Mouse (Mus musculus) embryo, embryonic 10.5 days (tissue): ENCODE measurements around the gene Mxd3.

Experiments
- DNase-seq: peaks from one replicate; pipeline ENCODE4 v3.0.0-alpha.2; 2015; ENCODE audit warnings: low spot score

The Mxd3 gene

GRCm38 (mm10) chr13:55332331-55332730 lies 2.7 kb upstream of the Mxd3 start:
- no peak for DNase-seq

GRCm38 (mm10) chr13:55330567-55331400 lies 1.2 kb upstream of the Mxd3 start:
- peak; percentile 16 for DNase-seq

GRCm38 (mm10) chr13:55329109-55329682 lies 427 bp downstream of the Mxd3 start:
- DNase-seq, result no peak

DNA sequence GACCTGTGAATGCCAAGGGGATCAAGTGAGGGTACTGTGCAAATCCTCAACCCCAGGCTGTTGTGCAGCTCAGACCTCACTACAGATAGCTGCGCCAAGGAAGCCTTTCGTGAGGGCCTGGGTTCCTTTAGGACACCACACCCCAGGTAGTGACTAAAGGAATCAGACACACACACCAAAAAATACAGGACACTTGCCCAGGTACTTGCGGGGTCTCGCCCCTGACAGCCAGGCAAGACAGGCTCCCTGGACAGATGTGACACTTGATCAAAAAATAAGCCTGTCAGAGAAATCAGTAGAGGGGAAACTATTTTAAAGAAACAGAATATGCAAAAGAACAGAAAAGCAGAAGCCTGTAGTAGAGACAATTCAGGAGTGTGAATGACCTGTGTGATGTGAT lies 982 bp downstream of the Mxd3 start:
- no peak for DNase-seq

- DNase-seq, result no peak
Observed at GRCm38 (mm10) chr13:55328171-55328570, 1.5 kb downstream of the Mxd3 start.

- DNase-seq, result peak; percentile 87
Observed at GRCm38 (mm10) chr13:55327633-55328032, 2.0 kb downstream of the Mxd3 start.

GRCm38 (mm10) chr13:55327169-55327568 lies 2.5 kb downstream of the Mxd3 start:
- DNase-seq, result no peak

DNA sequence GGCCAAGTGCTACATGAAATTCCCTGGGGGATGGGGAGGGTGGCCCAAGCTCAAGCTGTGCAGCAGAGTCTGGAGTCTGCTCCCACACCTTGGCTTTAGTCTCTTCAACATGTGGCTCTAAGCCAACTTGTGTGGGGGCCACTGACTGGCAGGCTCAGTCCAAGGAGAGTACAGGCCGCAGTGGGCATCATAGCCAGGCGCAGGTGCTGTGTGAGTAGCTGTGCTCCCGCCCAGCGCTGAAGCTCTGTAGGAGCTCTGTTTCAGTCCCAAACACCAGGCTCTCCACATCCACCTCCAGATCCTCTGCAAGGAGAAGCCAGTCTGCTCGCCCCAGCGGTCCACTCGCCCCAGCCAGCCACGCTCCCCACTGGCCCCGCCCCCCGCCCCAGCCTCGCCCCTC lies 4.0 kb downstream of the Mxd3 start:
- no peak for DNase-seq

GRCm38 (mm10) chr13:55322130-55322825 lies 7.3 kb downstream of the Mxd3 start:
- peak; percentile 78 for DNase-seq

DNA sequence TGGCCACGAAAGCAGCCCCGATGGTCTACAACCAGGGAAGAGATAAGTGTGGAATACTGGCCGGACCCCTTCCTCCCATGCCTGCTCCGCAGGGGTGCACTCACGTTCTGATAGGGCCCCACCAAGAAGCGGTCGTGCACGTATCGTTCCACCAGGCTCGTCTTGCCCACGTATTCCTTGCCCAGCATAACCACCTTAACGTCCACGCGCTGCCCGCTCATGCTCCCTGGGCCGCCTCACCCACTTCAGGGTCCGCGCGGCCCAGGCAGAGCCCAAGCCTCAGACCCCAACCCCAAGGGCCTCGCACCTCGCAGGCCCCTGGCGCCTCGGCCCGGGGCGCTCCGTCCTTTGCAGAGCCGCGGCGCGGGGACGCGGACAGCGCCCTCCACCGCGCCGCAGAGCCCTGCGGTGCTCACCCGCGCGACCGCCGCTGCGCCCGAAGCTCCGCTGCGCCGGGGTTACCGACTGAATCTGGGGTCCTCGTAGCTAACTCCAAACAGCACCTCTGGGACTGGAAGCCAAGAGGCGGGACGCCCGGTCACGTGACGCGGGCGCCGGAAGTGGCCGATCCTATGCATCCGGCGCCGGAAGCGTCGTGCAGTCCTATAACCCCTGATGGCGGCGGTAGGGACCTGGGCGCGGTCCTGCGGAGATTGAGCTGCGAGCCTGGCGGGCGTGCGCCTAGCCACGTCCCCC lies 8.0 kb downstream of the Mxd3 start, which contains the start of gene Rab24:
TSS of gene Rab24 (minus strand) at position 513 of the 696 bp plus-strand sequence.
- peak; percentile 95 for DNase-seq

- DNase-seq, result no peak
Observed at GRCm38 (mm10) chr13:55319931-55320533, 9.6 kb downstream of the Mxd3 start, which contains the start of gene Prelid1. TSS of gene Prelid1 (plus strand) at chr13:55320500.

DNA sequence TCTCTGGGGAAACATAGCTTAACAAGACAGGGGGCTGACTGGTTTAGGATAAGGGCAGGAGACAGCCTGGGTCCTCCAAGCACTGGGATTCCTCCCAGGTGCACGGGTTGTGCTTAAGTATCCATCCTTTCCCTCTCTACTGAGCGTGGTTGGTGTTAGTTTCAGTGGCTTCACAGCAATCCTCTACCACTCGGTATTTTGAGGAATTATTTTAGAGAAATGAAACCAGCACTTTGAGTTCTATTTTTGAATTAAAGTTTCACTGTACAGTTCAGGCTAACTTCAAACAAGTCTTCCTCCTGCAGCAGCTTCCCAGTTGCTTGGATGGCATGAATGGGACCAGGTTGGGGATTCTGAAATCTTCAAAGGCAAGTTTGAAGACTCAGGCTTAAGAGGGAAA lies 11.3 kb downstream of the Mxd3 start:
- DNase-seq, result no peak

- DNase-seq, result no peak
Observed at GRCm38 (mm10) chr13:55314891-55315412, 14.7 kb downstream of the Mxd3 start.

DNA sequence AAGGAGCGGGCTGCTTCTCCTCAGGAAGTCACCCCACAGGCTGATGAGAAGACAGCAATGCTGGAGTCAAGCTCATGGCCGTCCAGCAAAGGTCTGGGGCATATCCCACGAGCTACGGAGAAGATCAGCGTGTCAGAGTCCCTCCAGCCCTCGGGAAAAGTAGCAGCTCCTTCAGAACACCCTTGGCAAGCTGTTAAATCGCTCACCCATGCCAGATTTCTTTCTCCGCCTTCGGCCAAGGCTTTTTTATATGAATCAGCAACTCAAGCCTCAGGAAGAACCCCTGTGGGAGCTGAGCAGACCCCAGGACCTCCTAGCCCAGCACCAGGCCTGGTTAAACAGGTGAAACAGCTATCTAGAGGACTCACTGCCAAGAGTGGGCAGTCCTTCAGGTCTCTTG lies 16.6 kb downstream of the Mxd3 start:
- no peak for DNase-seq

DNA sequence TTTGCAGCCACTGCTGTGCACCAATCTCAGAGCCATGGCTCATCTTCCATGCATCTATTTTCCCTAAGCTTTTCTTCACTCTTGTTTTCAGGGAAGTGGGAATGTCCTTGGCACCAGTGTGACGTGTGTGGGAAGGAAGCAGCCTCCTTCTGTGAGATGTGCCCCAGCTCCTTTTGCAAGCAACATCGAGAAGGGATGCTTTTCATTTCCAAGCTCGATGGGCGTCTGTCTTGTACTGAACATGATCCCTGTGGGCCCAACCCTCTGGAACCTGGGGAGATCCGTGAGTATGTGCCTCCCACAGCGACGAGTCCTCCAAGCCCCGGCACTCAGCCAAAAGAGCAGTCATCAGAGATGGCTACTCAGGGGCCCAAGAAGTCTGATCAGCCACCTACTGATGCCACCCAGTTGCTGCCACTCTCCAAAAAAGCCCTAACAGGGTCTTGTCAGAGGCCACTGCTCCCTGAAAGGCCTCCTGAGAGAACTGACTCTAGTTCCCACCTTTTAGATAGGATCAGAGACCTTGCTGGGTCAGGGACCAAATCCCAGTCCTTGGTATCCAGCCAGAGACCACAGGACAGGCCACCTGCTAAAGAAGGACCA lies 17.5 kb downstream of the Mxd3 start:
- DNase-seq, result no peak

- no peak for DNase-seq
Observed at GRCm38 (mm10) chr13:55300913-55301312, 28.7 kb downstream of the Mxd3 start.

- DNase-seq, result no peak
Observed at GRCm38 (mm10) chr13:55296760-55297159, 32.9 kb downstream of the Mxd3 start.

GRCm38 (mm10) chr13:55288854-55289253 lies 40.8 kb downstream of the Mxd3 start:
- no peak for DNase-seq

GRCm38 (mm10) chr13:55277646-55278045 lies 52.0 kb downstream of the Mxd3 start:
- no peak for DNase-seq

DNA sequence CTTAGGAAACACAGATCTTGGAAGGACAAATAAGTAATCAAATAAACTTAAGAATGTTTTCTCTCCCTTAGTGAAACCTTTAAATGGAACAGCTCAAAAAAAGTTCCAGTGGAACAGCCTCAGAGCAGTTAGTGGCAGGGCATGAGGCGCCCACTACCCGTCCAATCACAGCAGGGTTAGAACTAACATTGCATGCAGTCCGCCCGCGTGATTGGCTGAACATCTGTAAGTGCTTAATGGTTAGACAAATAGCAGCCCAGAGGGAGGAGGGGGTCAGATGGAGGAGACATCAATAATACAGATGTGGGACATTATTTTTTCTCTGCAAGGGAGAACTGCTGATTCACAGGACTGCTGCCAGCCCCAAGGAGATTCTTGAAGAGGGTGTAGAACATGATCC lies 52.4 kb downstream of the Mxd3 start:
- DNase-seq, result no peak
